Mouse (Mus musculus) right cerebral cortex, postnatal 10 days (tissue): ENCODE measurements around the gene Inhbc.
A peak's percentile ranks its signal among the peaks of the same experiment; 100 is the strongest.
"Not testable (repeated sequence)": the region's sequence is repeated elsewhere in the genome, so short reads cannot be mapped to it uniquely, and the experiment has no call there.

Source experiments
- DNase-seq, 2 experiments: peaks; one replicate each; pipeline ENCODE4 v3.0.0; 2021; ENCODE audit warnings: low spot score in 2 of 2

The Inhbc gene

GRCm38 (mm10) chr10:127326017-127326801 lies 44.0 kb downstream of the Inhbc start:
- DNase-seq = peak in 1 of 2 experiments; percentile 24

GRCm38 (mm10) chr10:127325454-127326016 lies 44.7 kb downstream of the Inhbc start:
- DNase-seq = no peak

GRCm38 (mm10) chr10:127324495-127324894 lies 45.7 kb downstream of the Inhbc start:
- peak in 1 of 2 experiments; percentile 53 for DNase-seq

- DNase-seq = no peak
These were observed 46.9 kb downstream of the Inhbc start for GRCm38 (mm10) chr10:127323131-127323855.

GRCm38 (mm10) chr10:127322669-127323068 lies 47.6 kb downstream of the Inhbc start:
- no peak for DNase-seq

GRCm38 (mm10) chr10:127322178-127322577 lies 48.1 kb downstream of the Inhbc start:
- DNase-seq = no peak

- no peak for DNase-seq
These were observed 48.6 kb downstream of the Inhbc start, which contains the start of gene Arhgap9 for GRCm38 (mm10) chr10:127321621-127322020. Arhgap9 (plus strand) TSS chr10:127321964.

- DNase-seq = no peak
These were observed 50.3 kb downstream of the Inhbc start for GRCm38 (mm10) chr10:127319969-127320368.

GRCm38 (mm10) chr10:127318009-127318408 lies 52.2 kb downstream of the Inhbc start:
- DNase-seq = no peak

- no peak for DNase-seq
These were observed 53.0 kb downstream of the Inhbc start for GRCm38 (mm10) chr10:127317277-127317676.

GRCm38 (mm10) chr10:127314950-127315349 lies 55.3 kb downstream of the Inhbc start:
- DNase-seq = not testable (repeated sequence)

GRCm38 (mm10) chr10:127313516-127313915 lies 56.7 kb downstream of the Inhbc start:
- DNase-seq = not testable (repeated sequence)

GRCm38 (mm10) chr10:127312858-127313257 lies 57.4 kb downstream of the Inhbc start:
- no peak for DNase-seq

GRCm38 (mm10) chr10:127312356-127312676 lies 57.9 kb downstream of the Inhbc start:
- DNase-seq = peak; percentile 84 to 85

- peak; percentile 96 to 97 for DNase-seq
These were observed 58.5 kb downstream of the Inhbc start, which contains the start of gene Mars for GRCm38 (mm10) chr10:127311476-127312355. Mars (minus strand) TSS chr10:127311786.

GRCm38 (mm10) chr10:127310523-127311475 lies 59.4 kb downstream of the Inhbc start:
- no peak for DNase-seq

- DNase-seq = not testable (repeated sequence)
These were observed 61.1 kb downstream of the Inhbc start for GRCm38 (mm10) chr10:127309167-127309566.
